Mouse (Mus musculus) layer of hippocampus, adult 2 months (tissue): ENCODE results near the gene Rbm15. TPM values are rescaled to one million over a fixed set of nuclear protein-coding genes. Genes with fewer than 3 reads are reported as not detected.

Experiments used
- DNase-seq, 2 experiments: peaks; one replicate each; pipeline ENCODE4 v3.0.0; 2022; ENCODE audit warnings: low spot score in 2 of 2
- H3K27ac ChIP-seq: fragments of 200-600 bp; 2 replicates; pipeline ENCODE4 v1.8.1; 2022
- H3K4me3 ChIP-seq: fragments of 200-600 bp; 2 replicates; pipeline ENCODE4 v1.8.1; 2022; ENCODE audit warnings: mild to moderate bottlenecking
- CTCF ChIP-seq: fragments of 200-600 bp; conservative IDR thresholded peaks from 2 replicates; pipeline ENCODE4 v1.8.1; 2022; ENCODE audit warnings: antibody characterized with exemption, mild to moderate bottlenecking, moderate library complexity
- long read RNA-seq, 2 experiments: library from polyadenylated mRNA; stranded (forward); transcript quantifications; one replicate each; pipeline ENCODE4 v2.0.0; 2021; ENCODE audit warnings: borderline mapping rate in 2 of 2
- total RNA-seq, 2 experiments: library from RNA; stranded (reverse); gene quantifications; 2 replicates each; pipeline ENCODE4 v1.2.3; 2021

Rbm15 gene
- total RNA-seq: 10 to 100 TPM; 26.8 to 30.1 TPM
- long read RNA-seq, experiment 1, full-length matches to known transcripts: 7 of 7 reads
- long read RNA-seq, experiment 1, partial matches to known transcripts: 0 of 7 reads
- long read RNA-seq, experiment 1, other reads (novel, unspliced or antisense): 0 of 7 reads
- long read RNA-seq, experiment 2, full-length matches to known transcripts: 3 of 3 reads
- long read RNA-seq, experiment 2, partial matches to known transcripts: 0 of 3 reads
- long read RNA-seq, experiment 2, other reads (novel, unspliced or antisense): 0 of 3 reads

DNA sequence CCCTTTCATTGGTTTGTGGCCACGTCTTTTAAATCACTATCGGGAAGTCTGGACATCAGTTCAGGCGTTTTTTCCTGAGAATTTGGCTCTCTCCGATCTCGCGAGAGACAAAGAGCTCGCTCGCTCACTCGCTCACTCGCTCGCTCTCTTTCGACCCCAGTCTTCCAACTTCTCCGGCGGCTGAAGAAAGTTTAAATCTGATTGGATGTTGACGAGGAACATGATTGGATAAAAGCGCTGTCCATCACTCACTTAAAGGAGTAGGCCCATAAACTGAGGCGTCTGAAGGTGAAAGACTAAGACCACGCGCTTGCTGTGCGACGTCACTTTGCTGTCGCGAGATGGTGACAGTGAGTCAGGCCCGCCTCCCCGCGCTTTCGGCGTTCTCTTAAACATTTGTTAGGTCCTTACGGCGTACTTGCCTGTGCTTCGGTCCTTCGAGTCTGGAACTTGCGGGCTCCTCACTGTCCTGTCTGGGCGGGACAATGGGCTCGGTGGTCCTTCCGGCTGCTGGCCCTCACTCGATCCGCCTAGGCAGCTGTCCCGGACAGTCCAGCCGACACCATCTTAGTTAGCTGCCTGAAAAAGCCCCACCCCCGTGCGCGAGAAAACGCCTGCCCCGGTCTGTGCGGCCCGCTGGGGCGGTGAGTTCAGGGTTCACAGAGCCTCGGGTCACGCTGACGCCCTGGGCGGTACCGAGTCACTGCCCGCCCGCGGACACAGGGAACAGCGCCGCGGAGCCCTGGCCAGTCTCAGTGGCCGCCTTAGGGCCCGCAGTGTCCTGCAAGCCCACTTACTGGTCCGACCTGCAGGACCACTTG is at the start of gene Rbm15:
Gene Rbm15 (minus strand): TSS at position 293 of the 821 bp plus-strand sequence.
- peak within 1 kb of the TSS; percentile 92 for H3K27ac ChIP-seq
- peak within 1 kb of the TSS; percentile 68 for H3K4me3 ChIP-seq
- DNase-seq: peak; percentile 94 to 99
- TF ChIP-seq CTCF: peak; percentile 23

DNA sequence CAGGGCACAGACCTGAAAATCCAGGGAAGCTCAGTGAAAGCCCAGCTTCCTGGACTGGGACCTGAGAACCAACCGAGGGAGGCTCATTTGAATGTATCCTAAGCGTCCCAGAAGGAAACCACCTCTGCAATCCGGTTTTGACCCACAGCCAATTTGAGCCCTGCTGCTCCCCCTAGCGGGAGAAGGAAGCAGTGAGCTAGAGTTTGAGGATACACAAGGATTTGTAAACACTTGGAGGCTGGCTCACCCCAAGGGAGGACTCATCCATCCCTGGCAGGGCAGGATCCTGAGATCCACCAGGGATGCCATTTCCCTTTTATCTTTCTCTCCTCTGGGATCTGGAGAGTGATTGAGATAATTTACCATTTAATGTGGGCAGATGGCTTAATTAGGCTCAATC is 45.9 kb upstream of the Rbm15 start:
- peak in 1 of 2 experiments; percentile 74 for DNase-seq
- Histone ChIP-seq H3K4me3 (no peak overlapping the region), H3K27ac (no peak overlapping the region)
- TF ChIP-seq CTCF: peak; percentile 88

DNA sequence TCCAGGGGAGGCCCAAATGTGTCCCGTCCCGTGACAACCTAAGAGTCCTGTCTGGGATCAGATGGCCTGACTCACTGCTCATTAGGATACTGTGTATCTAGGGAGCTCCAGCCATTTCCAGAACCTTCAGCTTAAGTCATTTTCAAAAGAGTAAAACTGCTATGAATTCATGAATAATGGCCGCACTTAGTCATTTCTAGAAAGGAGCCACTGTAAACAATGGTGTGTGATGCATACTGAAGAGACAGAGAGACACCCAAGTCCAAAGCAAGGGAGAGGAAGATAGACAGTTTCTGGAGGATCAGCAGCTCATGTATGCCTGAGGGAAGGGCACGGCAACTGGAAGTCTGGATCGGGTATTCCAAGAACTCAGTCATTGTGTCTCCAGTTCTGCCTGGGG is 45.2 kb upstream of the Rbm15 start:
- H3K27ac ChIP-seq: no peak overlapping the region
- TF ChIP-seq CTCF: no peak

DNA sequence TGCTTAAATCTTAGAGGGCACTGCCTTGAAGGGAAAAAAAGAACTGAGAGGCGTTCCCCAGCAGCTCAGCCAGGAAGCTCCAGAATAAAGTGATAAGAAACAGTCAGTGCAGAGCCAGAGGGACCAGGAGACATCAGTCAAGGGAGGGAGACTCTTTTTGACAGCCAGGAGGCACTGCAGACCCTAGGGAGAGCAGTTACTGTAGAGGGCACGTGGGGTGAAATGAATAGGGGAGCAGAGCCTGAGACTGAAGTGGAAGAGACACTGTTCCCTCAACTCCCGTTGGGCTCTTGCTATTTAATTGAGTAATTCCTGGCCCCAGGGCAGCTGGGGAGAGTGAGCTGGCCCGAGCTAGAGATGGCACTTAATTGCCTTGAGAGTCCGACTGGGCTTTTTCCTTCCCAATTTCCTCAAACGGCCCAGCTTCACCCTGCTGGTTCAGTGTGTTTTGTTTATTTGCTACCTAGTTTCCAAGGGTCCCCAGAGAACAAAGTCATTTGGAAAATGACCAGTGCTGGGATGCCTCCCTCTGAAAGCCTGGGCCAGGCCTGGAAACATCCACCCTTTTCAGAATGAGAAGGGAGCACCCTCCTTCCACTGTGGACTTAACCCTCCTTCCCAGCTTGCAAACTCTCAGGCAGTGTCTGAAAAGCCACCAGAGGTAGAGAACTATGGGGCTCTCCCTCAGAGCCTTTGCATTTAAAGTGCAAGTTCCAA is 41.6 kb upstream of the Rbm15 start:
- no peak for DNase-seq
- no peak overlapping the region for H3K4me3 ChIP-seq
- TF ChIP-seq CTCF: peak; percentile 57
- peak overlapping the region; percentile 24; the same call in 1 of the 2 replicates for H3K27ac ChIP-seq

More for the DNA sequence above, 45.2 kb upstream of the Rbm15 start:
- DNase-seq: no peak
- H3K4me3 ChIP-seq: no peak overlapping the region

DNA sequence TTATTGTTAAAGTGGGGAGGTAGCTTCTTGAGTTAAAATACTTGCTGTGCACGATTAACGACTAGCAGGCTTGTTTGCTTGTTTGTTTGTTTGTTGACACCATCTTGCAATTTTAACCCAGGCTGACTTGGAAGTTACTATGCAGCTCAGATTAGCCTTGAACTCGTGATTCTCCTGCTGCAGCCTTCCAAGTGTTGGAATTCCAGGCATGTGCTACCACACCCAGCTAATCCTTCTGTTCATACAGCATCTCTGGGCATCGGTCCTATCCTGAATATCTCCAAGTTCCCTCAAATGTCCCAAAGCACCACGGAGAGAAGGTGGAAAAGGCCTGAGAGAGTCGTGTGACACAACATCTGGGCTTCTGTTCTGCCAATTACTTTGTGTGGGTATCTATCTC is 35.7 kb upstream of the Rbm15 start:
- TF ChIP-seq CTCF: no peak
- DNase-seq: no peak
- Histone ChIP-seq H3K27ac (no peak overlapping the region), H3K4me3 (no peak overlapping the region)

DNA sequence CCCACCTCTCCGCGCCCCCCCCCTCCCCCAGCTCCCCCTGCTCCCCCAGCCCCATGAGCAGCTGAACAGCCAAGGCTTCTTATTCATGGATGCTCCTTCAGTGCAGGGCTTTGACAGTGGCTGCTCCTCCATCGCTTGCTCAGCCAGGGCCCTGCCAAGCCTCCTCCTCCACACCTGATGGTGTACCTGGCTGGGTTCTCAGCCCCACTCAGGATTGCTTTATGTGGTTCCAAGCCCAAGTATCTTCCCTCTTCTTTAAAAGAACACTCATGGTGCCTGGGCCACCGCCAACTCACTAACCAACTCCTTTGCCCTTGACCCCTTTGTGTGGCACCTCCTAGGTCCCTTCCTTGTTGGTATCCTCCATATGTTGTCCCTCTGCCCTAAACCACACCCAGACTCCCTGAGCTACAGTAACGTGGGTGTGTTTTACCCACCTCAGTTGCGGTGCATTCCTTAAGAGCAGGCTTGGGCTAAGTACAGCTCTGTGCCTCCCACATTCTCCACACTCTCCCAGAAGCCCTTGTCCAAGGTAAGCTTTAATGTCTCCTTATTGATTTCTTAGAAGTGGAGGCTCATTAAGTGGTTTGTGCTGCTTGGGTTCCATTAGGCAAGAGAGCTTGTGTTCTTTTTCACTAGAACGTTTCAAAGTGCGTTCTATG is 34.6 kb upstream of the Rbm15 start:
- DNase-seq: peak in 1 of 2 experiments; percentile 25
- H3K27ac ChIP-seq: no peak overlapping the region
- TF ChIP-seq CTCF: no peak
- H3K4me3 ChIP-seq: no peak overlapping the region

DNA sequence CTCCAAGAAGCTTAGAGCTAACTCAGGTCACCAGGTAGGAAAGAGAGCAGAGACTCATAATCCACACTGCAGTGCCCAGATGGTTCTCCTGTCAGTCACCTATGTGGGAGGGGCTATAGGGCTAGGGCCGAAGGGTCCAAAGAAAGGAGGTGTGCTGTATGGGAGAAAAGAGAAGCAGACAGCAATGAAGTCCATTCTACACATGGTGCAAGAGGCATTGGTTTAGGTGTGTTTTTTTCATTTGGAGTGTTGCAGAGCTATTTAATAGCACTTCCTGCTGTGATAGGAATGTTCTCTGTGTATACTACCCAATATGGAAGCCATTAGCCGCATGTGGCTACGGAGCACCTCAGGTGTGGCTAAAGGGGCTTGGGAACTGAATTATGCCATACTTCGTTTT is 31.9 kb upstream of the Rbm15 start:
- TF ChIP-seq CTCF: no peak
- Histone ChIP-seq H3K4me3 (no peak overlapping the region), H3K27ac (no peak overlapping the region)
- DNase-seq: no peak

DNA sequence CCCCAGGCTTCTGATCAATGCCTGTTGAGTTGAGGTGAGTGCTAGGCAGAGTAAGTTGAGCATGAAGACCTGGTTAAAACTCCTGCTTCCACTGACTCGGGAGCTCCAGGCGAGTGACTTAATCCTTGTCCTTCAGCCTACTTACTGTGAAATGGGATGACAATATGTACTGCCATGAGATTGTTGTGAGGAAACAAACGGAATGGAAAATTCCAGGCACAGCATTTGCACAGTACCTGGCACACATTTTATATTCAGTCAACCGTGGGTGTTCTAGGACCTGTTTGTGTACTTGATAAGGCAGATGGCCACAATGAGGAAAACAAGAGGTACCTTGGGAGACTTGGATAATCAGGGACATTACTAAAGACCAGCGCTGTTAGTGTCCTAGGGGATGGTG is 29.9 kb upstream of the Rbm15 start:
- DNase-seq: no peak
- TF ChIP-seq CTCF: no peak
- Histone ChIP-seq H3K4me3 (no peak overlapping the region), H3K27ac (peak overlapping the region; percentile 43; the same call in 1 of the 2 replicates)

DNA sequence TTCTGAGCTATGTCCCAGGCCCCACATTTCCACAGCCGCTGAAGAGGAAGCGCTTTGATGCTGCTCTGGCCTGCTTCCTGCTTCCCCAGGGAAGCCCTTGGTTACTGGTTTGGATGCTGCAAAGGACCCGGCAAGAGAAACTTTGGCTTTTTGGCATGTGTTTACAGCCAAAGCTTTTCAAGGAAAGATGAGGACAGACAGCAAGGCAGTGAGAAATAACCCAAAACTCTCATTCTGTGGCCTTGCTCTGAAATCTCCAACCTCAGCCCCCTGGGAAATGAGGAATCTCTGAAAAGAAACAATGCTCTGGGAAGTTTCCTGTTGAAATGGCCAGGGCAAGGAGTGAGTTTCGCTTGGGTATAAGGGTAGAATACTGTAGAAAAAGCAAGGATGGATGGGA is 26.9 kb upstream of the Rbm15 start:
- no peak for TF ChIP-seq CTCF
- DNase-seq: no peak
- Histone ChIP-seq H3K4me3 (no peak overlapping the region), H3K27ac (no peak overlapping the region)

DNA sequence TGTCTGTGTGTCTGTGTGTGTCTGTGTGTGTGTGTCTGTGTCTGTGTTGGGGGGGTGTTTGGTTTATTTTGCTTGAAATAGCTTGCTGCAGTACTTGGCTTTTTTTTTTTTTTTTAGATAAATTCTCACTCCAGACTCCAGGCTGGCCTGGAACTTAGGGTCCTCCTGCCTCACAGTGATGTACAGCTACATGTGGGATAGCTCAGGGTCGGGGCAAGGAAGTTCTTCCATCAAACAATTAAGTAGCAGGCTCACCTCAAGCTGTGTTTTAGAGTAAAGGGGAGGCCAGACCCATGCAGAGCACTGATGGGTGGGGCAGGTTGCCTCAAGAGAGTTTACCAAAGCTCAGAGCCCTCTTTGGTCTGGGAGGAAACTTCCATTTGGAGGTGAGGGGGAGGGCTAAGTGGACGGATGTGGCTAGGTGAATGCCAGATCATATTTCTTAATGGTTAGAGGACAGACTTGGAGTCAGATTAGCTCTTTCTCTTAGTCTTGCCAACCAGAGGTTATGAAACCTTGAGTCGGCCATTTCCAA is 24.3 kb upstream of the Rbm15 start:
- H3K27ac ChIP-seq: no peak overlapping the region
- H3K4me3 ChIP-seq: no peak overlapping the region
- no peak for TF ChIP-seq CTCF
- DNase-seq: no peak

DNA sequence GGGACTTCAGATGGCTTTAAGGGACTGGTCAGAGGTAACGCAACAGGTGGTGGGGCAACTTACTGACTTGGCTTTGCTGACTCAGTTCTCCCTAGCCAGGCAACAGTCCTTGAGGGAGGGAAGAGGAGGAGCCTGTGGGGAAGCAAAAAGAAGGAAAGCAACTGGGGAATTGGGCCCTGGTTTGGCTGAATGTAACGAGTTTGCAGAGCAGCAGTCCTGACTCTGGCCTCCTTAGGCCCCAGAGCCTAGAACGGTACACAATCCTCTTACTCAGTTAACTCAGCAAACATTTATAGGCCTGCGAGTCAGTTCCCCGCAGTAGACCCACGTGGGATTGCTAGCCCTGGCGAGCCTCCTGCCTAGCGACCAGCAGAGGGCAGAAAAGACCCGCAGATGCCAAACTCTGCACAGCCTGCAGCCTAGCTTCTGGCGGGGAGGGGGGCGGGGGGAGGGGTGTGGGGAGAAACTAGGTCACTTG is 23.5 kb upstream of the Rbm15 start:
- TF ChIP-seq CTCF: peak; percentile 81
- Histone ChIP-seq H3K27ac (no peak overlapping the region), H3K4me3 (no peak overlapping the region)
- DNase-seq: peak; percentile 88 to 89

DNA sequence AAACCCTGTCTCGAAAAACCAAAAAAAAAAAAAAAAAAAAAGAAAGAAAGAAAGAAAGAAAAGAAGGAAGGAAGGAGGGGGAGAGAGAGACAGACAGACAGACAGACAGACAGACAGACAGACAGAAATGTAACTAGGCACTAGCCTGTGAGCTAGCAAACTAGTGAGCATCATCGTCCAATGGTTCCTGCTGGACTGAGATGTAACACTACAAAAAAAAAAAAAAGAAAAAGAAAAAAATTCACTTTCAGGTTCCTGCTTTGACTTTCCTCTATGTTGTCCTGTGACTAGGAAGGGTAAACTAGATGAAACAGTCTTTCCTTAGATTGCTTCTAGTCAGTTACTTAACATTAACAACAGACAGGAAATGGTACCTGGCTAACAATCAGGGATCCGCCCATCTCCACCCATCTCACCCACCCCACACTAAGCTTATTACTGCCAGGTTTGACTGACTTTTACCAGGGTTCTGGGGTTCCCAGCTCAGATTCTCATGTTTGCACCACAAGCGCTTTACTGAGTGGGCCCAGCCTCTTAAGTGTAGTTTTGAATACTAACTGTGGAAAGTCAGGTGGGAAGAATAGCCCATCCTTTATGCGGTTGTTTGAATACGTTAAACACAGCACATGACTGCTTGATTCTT is 22.3 kb upstream of the Rbm15 start:
- TF ChIP-seq CTCF: no peak
- DNase-seq: no peak

More for the DNA sequence above, 22.3 kb upstream of the Rbm15 start:
- H3K4me3 ChIP-seq: no peak overlapping the region
- no peak overlapping the region for H3K27ac ChIP-seq
